Mouse (Mus musculus) neural tube, embryonic 14.5 days (tissue): Measurements from ENCODE around the gene Erg. TPM values are rescaled to one million over a fixed set of nuclear protein-coding genes. Genes with fewer than 3 reads are reported as not detected.

ENCODE experiments used
- ATAC-seq: fragments of 200-750 bp; cut with Nextera tagmentation; 2 replicates; pipeline ENCODE4 v1.8.0; 2017; ENCODE audit warnings: low read depth, mild to moderate bottlenecking, moderate TSS enrichment, moderate library complexity
- H3K27ac ChIP-seq: fragments of 300-500 bp; sonication (generic); 2 replicates; pipeline ENCODE4 v1.5.1; 2014; ENCODE audit warnings: low read depth, mild to moderate bottlenecking, control low read depth, low read length, moderate library complexity, mixed read lengths
- H3K27me3 ChIP-seq: fragments of 300-500 bp; sonication (generic); 2 replicates; pipeline ENCODE4 v1.6.1; 2014; ENCODE audit warnings: low read length; ENCODE audit not compliant: control insufficient read depth, insufficient read depth
- H3K36me3 ChIP-seq: fragments of 300-500 bp; sonication (generic); 2 replicates; pipeline ENCODE4 v1.6.1; 2014; ENCODE audit warnings: low read length, mixed read lengths; ENCODE audit not compliant: control insufficient read depth, insufficient read depth
- H3K4me1 ChIP-seq: fragments of 300-500 bp; sonication (generic); 2 replicates; pipeline ENCODE4 v1.6.1; 2014; ENCODE audit warnings: low read length; ENCODE audit not compliant: control insufficient read depth, insufficient read depth
- H3K4me2 ChIP-seq: fragments of 300-500 bp; sonication (generic); 2 replicates; pipeline ENCODE4 v1.6.1; 2014; ENCODE audit warnings: mild to moderate bottlenecking, low read depth, low read length, control low read depth
- H3K4me3 ChIP-seq: fragments of 300-500 bp; sonication (generic); 2 replicates; pipeline ENCODE4 v1.5.1; 2014; ENCODE audit warnings: low read depth, low read length, control low read depth, mixed read lengths
- H3K9ac ChIP-seq: fragments of 300-500 bp; sonication (generic); replicated peaks from 2 replicates; pipeline ENCODE4 v1.6.1; 2014; ENCODE audit warnings: low read depth, mild to moderate bottlenecking, control low read depth, low read length, mixed read lengths
- H3K9me3 ChIP-seq: fragments of 300-500 bp; sonication (generic); 2 replicates; pipeline ENCODE4 v1.6.1; 2016; ENCODE audit warnings: low read length; ENCODE audit not compliant: control insufficient read depth
- WGBS: fragments of 180-500 bp; shearing (Covaris S2); extraction: QIAGEN DNeasy Blood & Tissue Kit; methylation state at CpG from one replicate; pipeline ENCODE4 v1.1.7; 2014; 5-methylcytosine and 5-hydroxymethylcytosine counted together
- polyA plus RNA-seq: library from polyadenylated mRNA; unstranded; fragments of >200 nt; fragmentation: Nextera tagmentation; extraction: Ambion mirVana; gene quantifications from 2 replicates; pipeline ENCODE4 v1.2.1, GENCODE M21; 2014

Gene Erg
- polyA plus RNA-seq, 1 experiment from 2014 or later = 0.95 TPM

- no peaks in the 10 kb centered on the region for H3K4me1 ChIP-seq
- WGBS = 70% methylated on average over 4 of the region's 4 CpGs
- no peak overlapping the region for H3K4me2 ChIP-seq
- H3K4me3 ChIP-seq = no peak overlapping the region
- no peak overlapping the region for H3K27ac ChIP-seq
- no peak overlapping the region for H3K9ac ChIP-seq
- no peaks in the 10 kb centered on the region for H3K27me3 ChIP-seq
- no peak for ATAC-seq
- no peaks in the 10 kb centered on the region for H3K36me3 ChIP-seq
- no peaks in the 10 kb centered on the region for H3K9me3 ChIP-seq
Observed at GRCm38 (mm10) chr16:95436051-95436450, 150.3 kb downstream of the Erg start.

GRCm38 (mm10) chr16:95434434-95434833 is 152.0 kb downstream of the Erg start:
- H3K36me3 ChIP-seq = no peaks in the 10 kb centered on the region
- H3K27ac ChIP-seq = no peak overlapping the region
- 97% methylated on average over 8 of the region's 8 CpGs for WGBS
- no peak for ATAC-seq
- no peak overlapping the region for H3K4me2 ChIP-seq
- H3K9ac ChIP-seq = no peak overlapping the region
- H3K4me1 ChIP-seq = no peaks in the 10 kb centered on the region
- no peaks in the 10 kb centered on the region for H3K9me3 ChIP-seq
- no peaks in the 10 kb centered on the region for H3K27me3 ChIP-seq
- H3K4me3 ChIP-seq = no peak overlapping the region

- Histone ChIP-seq H3K9ac (no peak overlapping the region), H3K4me2 (no peak overlapping the region), H3K4me1 (no peaks in the 10 kb centered on the region), H3K9me3 (no peaks in the 10 kb centered on the region), H3K27me3 (no peaks in the 10 kb centered on the region), H3K4me3 (no peak overlapping the region), H3K36me3 (no peaks in the 10 kb centered on the region), H3K27ac (no peak overlapping the region)
- 91% methylated on average over 2 of the region's 2 CpGs for WGBS
- ATAC-seq = no peak
Observed at GRCm38 (mm10) chr16:95432540-95432971, 153.8 kb downstream of the Erg start.

- Histone ChIP-seq H3K4me3 (no peak overlapping the region), H3K27me3 (no peaks in the 10 kb centered on the region), H3K9me3 (no peaks in the 10 kb centered on the region), H3K36me3 (no peaks in the 10 kb centered on the region), H3K4me2 (no peak overlapping the region), H3K27ac (no peak overlapping the region), H3K4me1 (no peaks in the 10 kb centered on the region), H3K9ac (no peak overlapping the region)
- ATAC-seq = no peak
- WGBS = 92% methylated on average over 3 of the region's 3 CpGs
Observed at GRCm38 (mm10) chr16:95429851-95430250, 156.5 kb downstream of the Erg start.

GRCm38 (mm10) chr16:95428239-95428638 is 158.2 kb downstream of the Erg start:
- Histone ChIP-seq H3K9ac (no peak overlapping the region), H3K27ac (no peak overlapping the region), H3K4me1 (no peaks in the 10 kb centered on the region), H3K4me2 (no peak overlapping the region), H3K27me3 (no peaks in the 10 kb centered on the region), H3K36me3 (no peaks in the 10 kb centered on the region), H3K9me3 (no peaks in the 10 kb centered on the region), H3K4me3 (no peak overlapping the region)
- ATAC-seq = no peak
- WGBS = 90% methylated on average over 5 of the region's 5 CpGs

- Histone ChIP-seq H3K4me3 (no peak overlapping the region), H3K36me3 (no peaks in the 10 kb centered on the region), H3K4me1 (no peaks in the 10 kb centered on the region), H3K27ac (no peak overlapping the region), H3K27me3 (no peaks in the 10 kb centered on the region), H3K4me2 (no peak overlapping the region), H3K9ac (no peak overlapping the region), H3K9me3 (no peaks in the 10 kb centered on the region)
- WGBS = 87% methylated on average over 10 of the region's 10 CpGs
- no peak for ATAC-seq
Observed at GRCm38 (mm10) chr16:95427512-95427911, 158.9 kb downstream of the Erg start.

- Histone ChIP-seq H3K4me2 (no peak overlapping the region), H3K36me3 (no peaks in the 10 kb centered on the region), H3K9me3 (no peaks in the 10 kb centered on the region), H3K4me3 (no peak overlapping the region), H3K27me3 (no peaks in the 10 kb centered on the region), H3K9ac (no peak overlapping the region), H3K4me1 (no peaks in the 10 kb centered on the region), H3K27ac (no peak overlapping the region)
- 74% methylated on average over 5 of the region's 5 CpGs for WGBS
- no peak for ATAC-seq
Observed at GRCm38 (mm10) chr16:95422658-95423073, 163.7 kb downstream of the Erg start.

GRCm38 (mm10) chr16:95421235-95421886 is 165.0 kb downstream of the Erg start:
- WGBS = 52% methylated on average over 7 of the region's 7 CpGs
- Histone ChIP-seq H3K27me3 (no peaks in the 10 kb centered on the region), H3K4me1 (no peaks in the 10 kb centered on the region), H3K4me3 (no peak overlapping the region), H3K36me3 (no peaks in the 10 kb centered on the region), H3K9ac (no peak overlapping the region), H3K9me3 (no peaks in the 10 kb centered on the region), H3K4me2 (no peak overlapping the region), H3K27ac (no peak overlapping the region)
- no peak for ATAC-seq

GRCm38 (mm10) chr16:95415921-95416320 is 170.5 kb downstream of the Erg start:
- Histone ChIP-seq H3K27ac (no peak overlapping the region), H3K36me3 (no peaks in the 10 kb centered on the region), H3K4me2 (no peak overlapping the region), H3K4me3 (no peak overlapping the region), H3K27me3 (no peaks in the 10 kb centered on the region), H3K9me3 (no peaks in the 10 kb centered on the region), H3K9ac (no peak overlapping the region), H3K4me1 (no peaks in the 10 kb centered on the region)
- ATAC-seq = no peak
- WGBS = 91% methylated on average over 4 of the region's 4 CpGs
